Mouse (Mus musculus) embryo, embryonic 11.5 days (tissue): ENCODE measurements around the gene Oxct1.

Experiments
- DNase-seq: peaks from one replicate; pipeline ENCODE4 v3.0.0-alpha.2; 2012; ENCODE audit warnings: low read depth, low spot score

Oxct1 gene

GRCm38 (mm10) chr15:4105498-4105897 is 79.3 kb downstream of the Oxct1 start:
- no peak for DNase-seq

GRCm38 (mm10) chr15:4119962-4120361 is 93.8 kb downstream of the Oxct1 start:
- DNase-seq, result no peak

GRCm38 (mm10) chr15:4124648-4125047 is 98.5 kb downstream of the Oxct1 start:
- DNase-seq, result no peak

GRCm38 (mm10) chr15:4138524-4138923 is 112.3 kb downstream of the Oxct1 start:
- no peak for DNase-seq

GRCm38 (mm10) chr15:4139516-4139915 is 113.3 kb downstream of the Oxct1 start:
- DNase-seq, result no peak

- DNase-seq, result no peak
These were observed 119.2 kb downstream of the Oxct1 start for GRCm38 (mm10) chr15:4145352-4145751.

GRCm38 (mm10) chr15:4147700-4148099 is 121.5 kb downstream of the Oxct1 start:
- no peak for DNase-seq

- DNase-seq, result no peak
These were observed 122.6 kb downstream of the Oxct1 start for GRCm38 (mm10) chr15:4148649-4149389.

GRCm38 (mm10) chr15:4154646-4155045 is 128.5 kb downstream of the Oxct1 start:
- no peak for DNase-seq

GRCm38 (mm10) chr15:4167946-4168345 is 141.8 kb downstream of the Oxct1 start:
- no peak for DNase-seq

GRCm38 (mm10) chr15:4171600-4171999 is 145.4 kb downstream of the Oxct1 start:
- no peak for DNase-seq

- no peak for DNase-seq
These were observed 171.7 kb downstream of the Oxct1 start for GRCm38 (mm10) chr15:4197913-4198312.
